Mouse (Mus musculus): ENCODE results near the gene Zbtb12.
A peak's percentile ranks its signal among the peaks of the same experiment; 100 is the strongest.
"Not testable (repeated sequence)": the region's sequence is repeated elsewhere in the genome, so short reads cannot be mapped to it uniquely, and the experiment has no call there.

Zbtb12 gene

GRCm38 (mm10) chr17:34901948-34902347, 22.7 kb downstream of the Zbtb12 start:
- not testable (repeated sequence) for DNase-seq (ENCODE audit: low spot score in 2 of 2)

- no peak for DNase-seq (ENCODE audit: low spot score in 2 of 2)
Measured at GRCm38 (mm10) chr17:34902895-34903294, 23.6 kb downstream of the Zbtb12 start.

GRCm38 (mm10) chr17:34910982-34911381, 31.7 kb downstream of the Zbtb12 start:
- no peak for DNase-seq (ENCODE audit: low spot score in 2 of 2)

- peak; percentile 45 to 61 for DNase-seq (ENCODE audit: low spot score in 2 of 2)
Measured at GRCm38 (mm10) chr17:34911945-34912351, 32.7 kb downstream of the Zbtb12 start.

GRCm38 (mm10) chr17:34913930-34914665, 34.8 kb downstream of the Zbtb12 start, which contains the start of gene Slc44a4:
Gene Slc44a4 (plus strand): TSS chr17:34914466.
- no peak for DNase-seq (ENCODE audit: low spot score in 2 of 2)

GRCm38 (mm10) chr17:34915410-34915831, 36.1 kb downstream of the Zbtb12 start:
- DNase-seq (ENCODE audit: low spot score in 2 of 2) = no peak

GRCm38 (mm10) chr17:34916316-34916715, 37.0 kb downstream of the Zbtb12 start:
- no peak for DNase-seq (ENCODE audit: low spot score in 2 of 2)

- DNase-seq (ENCODE audit: low spot score in 2 of 2) = no peak
Measured at GRCm38 (mm10) chr17:34917188-34917587, 37.9 kb downstream of the Zbtb12 start.

GRCm38 (mm10) chr17:34922939-34923338, 43.7 kb downstream of the Zbtb12 start:
- no peak for DNase-seq (ENCODE audit: low spot score in 2 of 2)

GRCm38 (mm10) chr17:34924258-34924657, 45.0 kb downstream of the Zbtb12 start:
- DNase-seq (ENCODE audit: low spot score in 2 of 2) = no peak

GRCm38 (mm10) chr17:34927306-34928019, 48.2 kb downstream of the Zbtb12 start:
- peak; percentile 20 to 51 for DNase-seq (ENCODE audit: low spot score in 2 of 2)

- DNase-seq (ENCODE audit: low spot score in 2 of 2) = no peak
Measured at GRCm38 (mm10) chr17:34928841-34929240, 49.6 kb downstream of the Zbtb12 start.

- DNase-seq (ENCODE audit: low spot score in 2 of 2) = peak; percentile 96 to 99
Measured at GRCm38 (mm10) chr17:34931061-34931734, 51.9 kb downstream of the Zbtb12 start, which contains the start of gene Neu1. Gene Neu1 (plus strand): TSS chr17:34931253.

GRCm38 (mm10) chr17:34931735-34932098, 52.4 kb downstream of the Zbtb12 start:
- peak; percentile 56 to 57 for DNase-seq (ENCODE audit: low spot score in 2 of 2)

GRCm38 (mm10) chr17:34932287-34932686, 53.0 kb downstream of the Zbtb12 start:
- no peak for DNase-seq (ENCODE audit: low spot score in 2 of 2)

- DNase-seq (ENCODE audit: low spot score in 2 of 2) = no peak
Measured at GRCm38 (mm10) chr17:34934031-34934430, 54.7 kb downstream of the Zbtb12 start.

- DNase-seq (ENCODE audit: low spot score in 2 of 2) = no peak
Measured at GRCm38 (mm10) chr17:34934830-34935229, 55.5 kb downstream of the Zbtb12 start.

GRCm38 (mm10) chr17:34937960-34938505, 58.8 kb downstream of the Zbtb12 start:
- DNase-seq (ENCODE audit: low spot score in 2 of 2) = no peak

- no peak for DNase-seq (ENCODE audit: low spot score in 2 of 2)
Measured at GRCm38 (mm10) chr17:34941344-34942041, 62.2 kb downstream of the Zbtb12 start.

GRCm38 (mm10) chr17:34943128-34943815, 64.0 kb downstream of the Zbtb12 start:
- DNase-seq (ENCODE audit: low spot score in 2 of 2) = no peak

- no peak for DNase-seq (ENCODE audit: low spot score in 2 of 2)
Measured at GRCm38 (mm10) chr17:34944362-34944761, 65.1 kb downstream of the Zbtb12 start.
